Mouse (Mus musculus): Measurements from ENCODE around the gene Pcnx4. TPM values are rescaled to one million over a fixed set of nuclear protein-coding genes. Genes with fewer than 3 reads are reported as not detected.

The Pcnx4 gene
- 10 to 100 TPM; 30.2 to 32.8 TPM for total RNA-seq (2021)
- long read RNA-seq, experiment 1, full-length matches to known transcripts = 54 of 70 reads
- long read RNA-seq, experiment 1, partial matches to known transcripts = 8 of 70 reads
- long read RNA-seq, experiment 1, other reads (novel, unspliced or antisense) = 8 of 70 reads
- long read RNA-seq, experiment 2, full-length matches to known transcripts = 18 of 24 reads
- long read RNA-seq, experiment 2, partial matches to known transcripts = 1 of 24 reads
- long read RNA-seq, experiment 2, other reads (novel, unspliced or antisense) = 5 of 24 reads

DNA sequence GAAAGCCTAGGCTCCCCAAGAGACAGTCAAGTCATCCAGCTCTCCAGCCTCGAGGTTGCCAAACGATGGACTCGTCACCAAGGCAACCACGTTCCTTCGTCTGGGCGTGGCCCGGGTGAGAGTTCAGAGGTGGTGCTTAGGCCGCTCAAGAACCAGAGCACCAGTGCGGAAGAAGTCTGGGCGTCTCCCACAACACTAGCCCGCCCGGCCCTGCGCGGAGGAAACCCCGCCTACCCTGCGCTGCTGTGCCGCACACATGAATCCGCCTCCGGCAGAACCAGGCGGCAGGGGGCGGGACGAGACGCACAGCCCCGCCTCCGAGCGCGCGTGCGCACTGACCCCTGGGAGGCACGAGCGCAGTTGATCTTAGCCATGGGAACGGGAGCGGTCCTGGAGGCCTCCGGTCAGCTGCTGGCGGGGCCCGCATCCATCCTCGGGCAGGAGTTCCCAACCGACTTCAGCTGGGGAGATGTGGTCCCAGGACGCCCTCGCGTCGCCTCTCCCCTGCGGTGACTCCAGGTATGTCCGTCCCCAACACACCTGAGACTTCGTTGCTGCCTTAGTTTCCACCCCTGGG is at the start of gene Pcnx4:
Gene Pcnx4 (plus strand): TSS at position 363 of the 577 bp plus-strand sequence.
- DNase-seq (ENCODE audit: extremely low spot score in 1 of 2, low spot score in 2 of 2) = peak; percentile 95 to 96
- peak within 1 kb of the TSS; percentile 87 for H3K27ac ChIP-seq
- intact Hi-C loops (cut with DNase I) = loop anchor here (5.0 kb wide), 2 partner anchors 126 to 226 kb away; partner anchors contain the start of gene Dhrs7
- TF ChIP-seq CTCF (IDR thresholded peaks at IDR 0.05) = no peak; the same call in 1 of the 2 replicates
- peak within 1 kb of the TSS; percentile 91 for H3K4me3 ChIP-seq

DNA sequence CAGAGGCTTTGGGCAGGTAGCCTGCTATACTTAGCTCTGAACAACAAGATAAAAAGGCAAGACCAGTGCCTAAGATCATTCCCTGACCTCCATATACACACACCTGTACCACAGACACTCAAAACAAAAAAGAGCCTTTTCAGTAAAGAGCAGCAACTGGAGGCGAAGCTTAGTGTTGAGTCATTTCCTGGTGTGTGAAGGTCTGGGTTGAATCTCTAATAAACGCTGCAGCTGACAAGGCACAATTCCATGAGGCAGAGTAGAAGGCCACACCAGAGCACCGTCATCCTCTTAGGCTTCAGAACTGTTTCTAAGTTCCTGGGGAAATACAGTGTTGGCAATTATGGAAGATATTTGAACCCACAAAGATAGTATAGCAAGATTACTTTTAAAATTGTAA is 48.7 kb upstream of the Pcnx4 start:
- TF ChIP-seq CTCF (IDR thresholded peaks at IDR 0.05) = no peak
- Histone ChIP-seq H3K27ac (no peak overlapping the region), H3K4me3 (no peak overlapping the region)
- intact Hi-C loops (cut with DNase I) = no loop called here
- no peak for DNase-seq (ENCODE audit: extremely low spot score in 1 of 2, low spot score in 2 of 2)

DNA sequence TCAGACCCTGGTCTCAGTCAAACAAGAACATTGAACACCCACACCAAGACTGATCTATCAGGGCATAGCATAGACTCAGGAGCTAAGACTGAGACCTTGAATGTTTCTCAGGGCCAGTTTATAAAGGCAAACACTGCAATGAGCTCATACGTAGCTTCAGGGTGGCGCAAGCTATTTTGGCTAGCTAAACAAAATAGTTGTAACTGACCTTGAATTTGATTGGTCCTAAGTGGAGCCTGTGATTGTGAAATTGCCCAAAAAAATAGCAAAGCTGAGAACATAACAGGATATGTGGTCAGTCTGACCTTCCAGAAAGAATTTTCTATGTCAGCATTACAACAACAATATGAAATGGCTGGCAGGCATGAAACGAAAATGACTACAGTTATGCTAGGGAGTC is 46.2 kb upstream of the Pcnx4 start:
- no peak overlapping the region for H3K27ac ChIP-seq
- intact Hi-C loops (cut with DNase I) = no loop called here
- no peak for TF ChIP-seq CTCF (IDR thresholded peaks at IDR 0.05)

DNA sequence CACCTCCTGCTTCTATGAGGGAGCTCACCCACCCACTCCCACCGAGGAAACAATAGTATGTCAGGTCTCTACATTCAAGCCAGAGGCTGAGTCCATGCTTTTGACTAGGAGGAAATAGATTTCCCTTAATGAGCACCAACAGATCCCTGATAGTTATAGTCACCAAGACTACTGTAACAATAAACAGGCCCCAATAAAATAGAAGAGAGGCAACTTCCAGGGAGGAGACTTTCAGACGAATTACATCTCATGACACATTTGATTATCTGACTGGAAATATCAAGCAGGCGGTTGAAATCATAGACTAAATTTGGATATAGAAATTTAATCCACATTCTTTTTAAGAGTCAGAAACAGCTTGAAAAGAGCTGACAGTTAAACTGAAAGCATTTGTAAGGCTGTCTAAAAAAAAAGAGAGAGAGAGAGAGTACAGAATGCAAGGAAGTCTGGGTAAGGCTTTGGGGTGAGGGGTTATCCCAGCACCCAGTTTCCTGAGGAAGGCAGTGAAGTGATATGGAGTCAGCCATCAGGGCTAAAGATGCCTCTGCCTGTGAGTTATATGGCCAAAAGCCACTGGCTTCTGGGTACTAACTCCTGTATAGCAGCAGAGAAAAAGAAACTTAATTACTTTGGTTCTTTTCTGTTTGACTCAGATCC is 45.0 kb upstream of the Pcnx4 start:
- TF ChIP-seq CTCF (IDR thresholded peaks at IDR 0.05) = no peak
- H3K4me3 ChIP-seq = no peak overlapping the region
- H3K27ac ChIP-seq = no peak overlapping the region
- no peak for DNase-seq (ENCODE audit: extremely low spot score in 1 of 2, low spot score in 2 of 2)
- intact Hi-C loops (cut with DNase I) = no loop called here

More for the DNA sequence above, 46.2 kb upstream of the Pcnx4 start:
- no peak for DNase-seq (ENCODE audit: extremely low spot score in 1 of 2, low spot score in 2 of 2)
- no peak overlapping the region for H3K4me3 ChIP-seq

DNA sequence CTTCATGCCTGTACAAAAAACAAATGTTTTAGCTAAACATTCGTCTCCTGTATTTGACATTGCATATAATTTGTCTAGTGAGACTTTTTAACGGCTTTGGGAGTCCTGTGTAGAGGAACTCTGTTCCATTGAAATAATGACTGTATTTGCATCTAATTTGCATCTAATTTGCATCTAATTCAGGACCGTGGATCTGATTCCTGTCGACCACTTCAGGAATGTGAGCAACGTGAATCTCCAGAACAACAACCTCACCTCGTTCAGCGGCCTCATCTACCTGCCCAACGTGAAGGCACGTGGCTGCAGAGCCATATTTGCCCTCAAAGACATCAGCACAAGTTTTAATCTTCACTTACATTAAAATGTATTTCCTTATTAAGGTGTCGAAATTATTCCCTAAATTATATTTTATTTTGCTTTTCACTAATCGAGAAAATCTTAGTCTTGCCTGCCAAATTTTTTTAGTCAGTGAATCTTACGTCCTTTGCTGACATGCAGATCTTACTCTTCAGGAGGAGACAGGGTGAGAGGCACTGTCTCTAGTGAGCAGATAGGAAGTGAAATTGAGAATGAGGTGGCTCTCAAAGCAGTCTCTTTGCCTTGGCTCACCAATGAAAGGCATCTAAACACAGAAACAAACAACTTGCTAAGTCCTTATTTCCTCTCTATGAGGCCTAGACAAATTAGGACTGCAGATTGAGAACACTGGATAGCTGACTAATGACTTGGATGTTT is 39.1 kb upstream of the Pcnx4 start:
- no peak for TF ChIP-seq CTCF (IDR thresholded peaks at IDR 0.05)
- no peak overlapping the region for H3K27ac ChIP-seq
- DNase-seq (ENCODE audit: extremely low spot score in 1 of 2, low spot score in 2 of 2) = no peak
- intact Hi-C loops (cut with DNase I) = no loop called here
- H3K4me3 ChIP-seq = no peak overlapping the region

DNA sequence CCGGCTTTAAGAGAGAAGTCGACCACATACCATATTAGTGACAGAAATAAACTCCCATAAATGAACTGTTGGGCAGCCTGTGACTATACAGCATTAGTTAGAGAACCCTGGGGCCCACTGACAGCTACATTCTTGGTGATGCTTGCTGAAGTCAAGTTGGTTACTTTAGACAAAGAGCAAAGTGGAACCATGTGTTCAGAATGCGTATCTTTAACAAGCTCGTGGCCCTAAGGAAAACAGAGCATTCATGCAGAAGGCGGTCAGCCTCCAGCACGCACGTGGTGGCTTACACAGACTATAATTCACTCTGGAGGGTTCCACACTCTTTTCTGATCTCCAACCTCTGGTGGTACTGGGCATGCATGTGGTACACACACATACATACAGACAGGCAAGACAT is 26.6 kb upstream of the Pcnx4 start:
- Histone ChIP-seq H3K4me3 (no peak overlapping the region), H3K27ac (no peak overlapping the region)
- intact Hi-C loops (cut with DNase I) = loop anchor here (5.0 kb wide), 1 partner anchor 468 kb away; no protein-coding TSS in a partner anchor
- DNase-seq (ENCODE audit: extremely low spot score in 1 of 2, low spot score in 2 of 2) = no peak
- no peak for TF ChIP-seq CTCF (IDR thresholded peaks at IDR 0.05)

DNA sequence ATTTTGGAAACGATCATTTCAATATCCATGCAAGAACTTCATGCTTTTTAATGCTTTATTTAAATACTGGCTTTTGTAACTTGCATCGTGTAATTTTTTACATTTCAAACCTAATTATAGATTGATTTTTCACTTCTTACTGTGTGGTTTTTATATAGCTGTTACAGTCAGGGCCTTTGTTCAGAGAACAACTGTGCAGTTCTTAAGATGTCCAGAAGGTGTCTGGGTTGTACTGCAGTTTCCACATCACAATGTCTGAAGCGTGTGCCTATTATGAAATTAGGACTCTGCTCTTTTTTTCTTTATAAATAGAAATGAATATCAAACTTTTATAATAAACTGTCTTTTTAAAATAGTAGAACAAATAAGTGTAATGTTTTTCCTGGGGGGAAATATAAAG is 20.7 kb upstream of the Pcnx4 start:
- TF ChIP-seq CTCF (IDR thresholded peaks at IDR 0.05) = peak; percentile 69
- intact Hi-C loops (cut with DNase I) = loop anchor here (5.0 kb wide), 1 partner anchor 137 kb away; no protein-coding TSS in a partner anchor
- no peak for DNase-seq (ENCODE audit: extremely low spot score in 1 of 2, low spot score in 2 of 2)
- Histone ChIP-seq H3K4me3 (no peak overlapping the region), H3K27ac (no peak overlapping the region)

DNA sequence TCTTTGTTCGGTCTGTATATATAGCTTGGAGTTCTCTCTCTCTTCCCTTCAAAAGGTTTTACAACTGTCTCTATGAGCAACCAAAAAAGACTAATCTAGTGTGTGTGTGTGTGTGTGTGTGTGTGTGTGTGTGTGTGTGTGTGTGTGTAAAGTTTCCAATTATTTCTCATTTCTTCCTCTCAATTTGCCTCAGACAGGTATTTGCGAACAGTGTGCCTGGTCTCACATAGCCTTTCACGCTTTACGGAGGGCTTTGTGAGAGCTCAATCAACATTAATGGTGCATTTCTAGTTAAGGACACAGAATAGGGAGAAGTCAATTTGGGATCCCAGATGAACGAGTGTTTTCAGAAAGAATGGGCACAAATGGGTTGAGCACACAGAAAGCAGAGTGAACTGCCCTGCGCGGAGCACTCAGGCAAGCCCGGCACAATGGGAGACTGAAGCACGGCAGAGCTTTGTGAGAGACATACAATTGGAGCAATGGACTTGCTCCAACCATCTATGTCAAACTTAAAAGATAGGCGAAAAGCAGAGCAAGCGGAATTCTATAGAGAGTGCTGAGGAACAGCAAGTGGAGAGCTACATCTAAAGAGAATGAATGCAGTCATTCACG is 18.0 kb upstream of the Pcnx4 start:
- no peak for DNase-seq (ENCODE audit: extremely low spot score in 1 of 2, low spot score in 2 of 2)
- Histone ChIP-seq H3K4me3 (no peak overlapping the region), H3K27ac (no peak overlapping the region)
- TF ChIP-seq CTCF (IDR thresholded peaks at IDR 0.05) = no peak
- intact Hi-C loops (cut with DNase I) = loop anchor here (2.0 to 5.0 kb wide), 2 partner anchors 57 to 134 kb away; no protein-coding TSS in a partner anchor

DNA sequence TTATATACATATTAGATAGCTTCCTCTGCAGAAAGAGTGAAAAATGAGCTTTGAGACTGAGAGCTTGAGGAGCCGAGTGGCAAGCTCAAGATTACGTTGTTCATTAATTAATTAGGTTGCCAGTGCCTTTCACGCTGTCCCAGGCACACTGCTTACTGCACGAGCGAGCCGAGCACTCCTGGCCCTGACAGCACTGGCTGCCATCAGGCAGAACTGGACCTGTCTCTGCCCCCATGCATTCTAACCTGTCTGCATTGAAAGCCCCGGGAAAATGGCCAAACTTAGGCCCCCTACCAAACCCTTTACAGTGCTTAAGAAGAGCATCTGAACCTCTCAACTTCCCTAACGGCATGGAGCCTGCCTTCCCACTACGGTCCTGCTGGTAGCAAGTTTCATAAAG is 16.8 kb upstream of the Pcnx4 start:
- Histone ChIP-seq H3K4me3 (no peak overlapping the region), H3K27ac (no peak overlapping the region)
- DNase-seq (ENCODE audit: extremely low spot score in 1 of 2, low spot score in 2 of 2) = no peak
- intact Hi-C loops (cut with DNase I) = loop anchor here (2.0 to 5.0 kb wide), 2 partner anchors 59 to 133 kb away; no protein-coding TSS in a partner anchor
- no peak for TF ChIP-seq CTCF (IDR thresholded peaks at IDR 0.05)

DNA sequence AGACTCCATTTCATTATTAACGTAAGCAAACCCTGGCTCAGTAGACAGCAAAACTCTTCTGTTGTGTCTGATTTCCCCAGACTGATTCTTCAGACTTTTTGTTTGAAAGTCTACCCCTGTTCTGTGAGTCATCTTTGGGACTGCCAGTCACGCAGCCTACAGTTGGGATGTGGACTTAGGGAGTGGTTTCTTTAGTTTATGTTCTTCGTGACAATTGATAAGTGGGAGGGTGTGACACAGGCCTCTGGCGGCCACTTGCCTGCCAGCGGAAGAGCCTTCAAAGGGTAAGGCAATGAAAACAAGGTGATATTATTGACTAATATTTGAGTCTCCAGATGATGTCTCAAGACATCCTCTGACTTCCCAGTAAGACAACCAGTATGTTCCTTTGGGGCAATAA is 16.3 kb upstream of the Pcnx4 start:
- Histone ChIP-seq H3K4me3 (no peak overlapping the region), H3K27ac (no peak overlapping the region)
- no peak for TF ChIP-seq CTCF (IDR thresholded peaks at IDR 0.05)
- no peak for DNase-seq (ENCODE audit: extremely low spot score in 1 of 2, low spot score in 2 of 2)
- intact Hi-C loops (cut with DNase I) = loop anchor here (2.0 to 10.0 kb wide), 3 partner anchors 59 to 415 kb away; no protein-coding TSS in a partner anchor

DNA sequence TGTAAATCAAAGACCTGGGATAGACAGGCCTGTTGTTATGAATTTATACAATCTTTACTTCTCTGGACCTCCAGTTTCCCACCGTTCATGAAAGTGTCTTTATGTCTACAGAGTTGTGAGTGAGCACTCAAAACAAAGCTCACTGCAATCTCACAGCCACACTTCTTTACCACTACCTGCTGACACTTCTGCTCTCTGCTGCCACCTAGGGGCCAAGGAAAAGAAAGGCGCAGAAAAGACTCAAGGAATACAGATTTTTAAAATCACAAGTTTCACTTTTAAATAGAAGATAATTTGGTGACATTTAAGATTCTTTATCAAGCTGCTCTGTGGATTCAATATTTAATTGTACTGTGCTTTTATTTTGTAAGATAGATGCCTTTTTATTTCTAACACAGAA is 15.5 kb upstream of the Pcnx4 start:
- Histone ChIP-seq H3K4me3 (no peak overlapping the region), H3K27ac (no peak overlapping the region)
- TF ChIP-seq CTCF (IDR thresholded peaks at IDR 0.05) = peak; percentile 91
- intact Hi-C loops (cut with DNase I) = loop anchor here (10.0 kb wide), 1 partner anchor 416 kb away; no protein-coding TSS in a partner anchor
- DNase-seq (ENCODE audit: extremely low spot score in 1 of 2, low spot score in 2 of 2) = peak; percentile 44 to 69
